Mouse (Mus musculus): ENCODE results near the gene Tmprss15. TPM values are rescaled to one million over a fixed set of nuclear protein-coding genes. Genes with fewer than 3 reads are reported as not detected.

The Tmprss15 gene
- 0.15 TPM in 1 of 2 replicates, not detected in the other for polyA plus RNA-seq (2015; fragmentation: Nextera tagmentation; extraction: Ambion mirVana)

DNA sequence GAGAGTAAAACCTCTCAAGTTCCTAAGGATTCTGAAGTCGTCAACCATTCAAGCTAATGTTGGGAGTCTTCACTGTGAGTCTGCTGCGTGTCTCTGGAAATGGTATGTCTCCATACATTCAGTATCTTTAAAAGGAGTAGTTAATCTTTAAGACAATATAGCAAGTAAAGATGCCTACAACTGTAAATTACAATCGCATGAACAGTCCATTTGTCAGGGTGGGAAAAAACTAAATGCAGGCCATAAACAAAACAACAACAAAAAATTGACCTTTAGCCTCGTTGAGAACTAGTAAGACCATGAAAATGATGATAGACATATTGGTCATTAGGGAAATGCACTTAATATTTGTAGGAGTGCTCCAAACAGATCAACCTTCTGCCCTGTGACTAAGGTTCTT lies at the start of gene Tmprss15:
Tmprss15 (minus strand) TSS at position 101 of the 400 bp plus-strand sequence.
- ATAC-seq (ENCODE audit: low read depth) = no peak
- Histone ChIP-seq H3K9me3 (no peaks in the 10 kb centered on the region), H3K4me2 (no peak within 1 kb of the TSS), H3K36me3 (no peaks in the 10 kb centered on the region), H3K9ac (no peak within 1 kb of the TSS), H3K4me3 (no peak within 1 kb of the TSS), H3K27me3 (no peaks in the 10 kb centered on the region), H3K4me1 (replicated peaks) (no peaks in the 10 kb centered on the region), H3K27ac (replicated peaks) (no peak within 1 kb of the TSS)
- 85% methylated on average over 4 of the region's 4 CpGs for WGBS

DNA sequence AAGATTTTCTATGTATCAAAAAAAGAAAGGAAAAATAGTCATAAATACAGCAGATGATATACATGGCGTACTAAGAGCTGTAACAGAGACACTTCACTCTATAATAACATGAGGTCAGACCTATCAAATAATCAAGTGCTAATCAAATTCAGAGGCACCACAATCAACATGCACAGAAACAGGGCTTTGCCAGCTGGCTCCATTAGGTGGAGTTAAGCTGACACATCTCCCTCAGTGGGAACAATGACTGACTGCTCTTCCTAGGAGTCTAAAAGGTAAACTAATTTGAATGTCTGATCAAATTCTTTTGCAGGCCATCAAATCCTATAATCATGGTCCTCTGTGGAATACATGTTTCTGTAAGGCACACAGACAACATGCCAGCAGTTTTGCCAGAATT lies 24.0 kb upstream of the Tmprss15 start:
- no peaks in the 10 kb centered on the region for H3K9me3 ChIP-seq
- H3K4me3 ChIP-seq = no peak overlapping the region
- no peak overlapping the region for H3K27ac ChIP-seq (replicated peaks)
- H3K27me3 ChIP-seq = no peaks in the 10 kb centered on the region
- H3K9ac ChIP-seq = no peak overlapping the region
- ATAC-seq (ENCODE audit: low read depth) = no peak
- H3K4me2 ChIP-seq = no peak overlapping the region
- 76% methylated on average over 1 of the region's 1 CpGs for WGBS
- H3K4me1 ChIP-seq (replicated peaks) = no peaks in the 10 kb centered on the region
- H3K36me3 ChIP-seq = no peaks in the 10 kb centered on the region

DNA sequence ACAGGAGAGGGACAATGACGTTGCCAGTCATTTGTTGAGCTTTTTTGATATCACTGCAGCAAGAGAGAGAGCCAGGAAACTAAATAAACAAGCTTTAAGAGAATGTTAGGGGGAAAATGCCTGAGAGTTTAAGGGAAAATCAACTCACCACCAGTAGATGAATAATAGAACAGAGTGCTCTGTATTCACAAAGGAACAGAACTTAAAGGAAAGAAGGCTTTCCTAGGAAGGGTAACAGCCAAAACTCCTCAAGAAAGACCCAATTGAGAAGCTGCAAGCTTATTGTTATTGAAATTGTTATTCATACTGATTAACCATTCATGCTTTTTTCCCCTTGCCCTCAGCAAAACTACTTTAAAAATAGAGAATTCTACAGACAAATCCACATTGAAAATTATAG lies 18.6 kb upstream of the Tmprss15 start:
- Histone ChIP-seq H3K27ac (replicated peaks) (no peak overlapping the region), H3K4me1 (replicated peaks) (no peaks in the 10 kb centered on the region), H3K36me3 (no peaks in the 10 kb centered on the region), H3K9me3 (no peaks in the 10 kb centered on the region), H3K4me3 (no peak overlapping the region), H3K27me3 (no peaks in the 10 kb centered on the region), H3K9ac (no peak overlapping the region), H3K4me2 (no peak overlapping the region)
- WGBS = 50% methylated on average over 1 of the region's 1 CpGs
- no peak for ATAC-seq (ENCODE audit: low read depth)

- H3K4me3 ChIP-seq = no peak overlapping the region
- 85% methylated on average over 5 of the region's 5 CpGs for WGBS
- no peaks in the 10 kb centered on the region for H3K36me3 ChIP-seq
- no peak for ATAC-seq (ENCODE audit: low read depth)
- H3K9me3 ChIP-seq = no peaks in the 10 kb centered on the region
- H3K9ac ChIP-seq = no peak overlapping the region
- H3K4me1 ChIP-seq (replicated peaks) = no peaks in the 10 kb centered on the region
- H3K27me3 ChIP-seq = no peaks in the 10 kb centered on the region
- no peak overlapping the region for H3K27ac ChIP-seq (replicated peaks)
- no peak overlapping the region for H3K4me2 ChIP-seq
These were observed 18.1 kb upstream of the Tmprss15 start for GRCm38 (mm10) chr16:79108969-79109368.

- no peaks in the 10 kb centered on the region for H3K27me3 ChIP-seq
- WGBS = 81% methylated on average over 2 of the region's 2 CpGs
- no peak overlapping the region for H3K9ac ChIP-seq
- H3K4me2 ChIP-seq = no peak overlapping the region
- H3K27ac ChIP-seq (replicated peaks) = no peak overlapping the region
- H3K4me3 ChIP-seq = no peak overlapping the region
- H3K9me3 ChIP-seq = no peaks in the 10 kb centered on the region
- no peak for ATAC-seq (ENCODE audit: low read depth)
- H3K4me1 ChIP-seq (replicated peaks) = no peaks in the 10 kb centered on the region
- H3K36me3 ChIP-seq = no peaks in the 10 kb centered on the region
These were observed 9.4 kb upstream of the Tmprss15 start for GRCm38 (mm10) chr16:79100325-79100724.

DNA sequence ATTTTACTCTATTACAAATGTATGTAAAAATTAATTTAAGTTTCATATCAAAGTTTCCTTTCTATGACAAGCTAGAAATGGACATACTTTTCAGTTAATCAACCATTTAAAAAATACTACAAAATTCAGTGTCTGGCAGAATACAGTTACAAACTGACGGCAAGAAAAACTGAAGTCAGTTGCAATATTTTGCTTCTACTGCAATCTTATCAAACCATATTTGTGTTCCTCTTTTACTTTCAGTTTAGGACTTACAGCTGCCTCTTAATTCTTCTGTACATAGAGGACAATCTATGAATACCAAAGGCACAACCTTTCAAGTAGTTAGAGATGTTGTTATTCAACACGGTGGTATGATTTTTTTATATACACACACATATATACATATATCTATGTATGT lies 7.4 kb upstream of the Tmprss15 start:
- no peak for ATAC-seq (ENCODE audit: low read depth)
- H3K4me2 ChIP-seq = no peak overlapping the region
- WGBS = 97% methylated on average over 2 of the region's 2 CpGs

GRCm38 (mm10) chr16:79086550-79086949 lies 4.3 kb downstream of the Tmprss15 start:
- WGBS = 84% methylated on average over 6 of the region's 6 CpGs

More for the DNA sequence above, 7.4 kb upstream of the Tmprss15 start:
- no peak overlapping the region for H3K4me3 ChIP-seq
- no peaks in the 10 kb centered on the region for H3K4me1 ChIP-seq (replicated peaks)
- no peak overlapping the region for H3K27ac ChIP-seq (replicated peaks)
- H3K9ac ChIP-seq = no peak overlapping the region
- no peaks in the 10 kb centered on the region for H3K9me3 ChIP-seq
- no peaks in the 10 kb centered on the region for H3K36me3 ChIP-seq
- H3K27me3 ChIP-seq = no peaks in the 10 kb centered on the region

DNA sequence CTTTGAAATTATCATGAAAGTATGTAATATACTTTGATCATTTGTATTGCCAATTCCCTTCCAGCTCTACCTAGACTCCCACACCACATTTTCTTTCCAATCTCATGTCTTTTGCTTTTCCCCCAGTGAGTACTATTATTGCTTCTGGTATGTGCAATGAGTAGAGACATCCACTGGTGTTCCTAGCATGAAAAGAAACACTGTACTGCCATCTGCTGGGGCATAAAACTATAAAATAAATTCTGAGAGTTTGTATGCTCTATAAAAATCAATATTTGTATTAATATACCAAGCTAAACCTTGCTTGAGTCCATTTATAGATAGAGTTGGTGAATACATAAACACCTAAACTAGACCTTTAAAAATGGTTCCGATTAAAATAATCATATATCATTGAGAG lies 27.0 kb downstream of the Tmprss15 start:
- H3K4me3 ChIP-seq = no peak overlapping the region
- no peak for ATAC-seq (ENCODE audit: low read depth)
- H3K4me1 ChIP-seq (replicated peaks) = no peaks in the 10 kb centered on the region
- no peaks in the 10 kb centered on the region for H3K27me3 ChIP-seq
- H3K27ac ChIP-seq (replicated peaks) = no peak overlapping the region
- no peak overlapping the region for H3K4me2 ChIP-seq
- WGBS = 93% methylated on average over 1 of the region's 1 CpGs
- no peaks in the 10 kb centered on the region for H3K9me3 ChIP-seq
- H3K9ac ChIP-seq = no peak overlapping the region
- H3K36me3 ChIP-seq = no peaks in the 10 kb centered on the region

More at GRCm38 (mm10) chr16:79086550-79086949, 4.3 kb downstream of the Tmprss15 start:
- no peak for ATAC-seq (ENCODE audit: low read depth)
- no peak overlapping the region for H3K9ac ChIP-seq
- no peaks in the 10 kb centered on the region for H3K4me1 ChIP-seq (replicated peaks)
- H3K36me3 ChIP-seq = no peaks in the 10 kb centered on the region
- H3K9me3 ChIP-seq = no peaks in the 10 kb centered on the region
- no peak overlapping the region for H3K4me3 ChIP-seq
- no peak overlapping the region for H3K27ac ChIP-seq (replicated peaks)
- H3K27me3 ChIP-seq = no peaks in the 10 kb centered on the region
- no peak overlapping the region for H3K4me2 ChIP-seq

GRCm38 (mm10) chr16:79058775-79059558 lies 31.9 kb downstream of the Tmprss15 start:
- 69% methylated on average over 12 of the region's 12 CpGs for WGBS
- H3K27ac ChIP-seq (replicated peaks) = no peak overlapping the region
- H3K4me1 ChIP-seq (replicated peaks) = no peaks in the 10 kb centered on the region
- H3K9ac ChIP-seq = no peak overlapping the region
- ATAC-seq (ENCODE audit: low read depth) = no peak
- H3K4me2 ChIP-seq = no peak overlapping the region
- H3K9me3 ChIP-seq = no peaks in the 10 kb centered on the region
- no peaks in the 10 kb centered on the region for H3K36me3 ChIP-seq
- H3K27me3 ChIP-seq = no peaks in the 10 kb centered on the region
- H3K4me3 ChIP-seq = no peak overlapping the region

DNA sequence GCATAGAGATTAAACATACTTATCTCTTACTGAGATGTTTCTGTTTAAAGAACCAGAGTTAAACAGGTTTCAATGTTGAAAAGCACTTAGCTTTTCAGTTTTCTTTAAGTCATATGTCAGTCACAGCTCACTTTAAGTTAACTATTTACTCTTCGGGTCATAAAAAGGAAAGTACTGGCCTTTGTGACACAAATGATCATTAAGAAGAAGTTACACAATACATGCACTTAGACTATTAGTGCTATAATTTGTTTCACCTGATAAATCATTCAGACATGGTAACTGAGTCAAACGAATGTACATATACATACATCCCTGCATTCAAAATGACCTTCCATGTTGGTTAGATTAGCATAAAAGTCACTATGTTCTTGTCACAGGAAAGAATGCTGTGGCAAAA lies 58.3 kb downstream of the Tmprss15 start:
- 45% methylated on average over 2 of the region's 2 CpGs for WGBS

GRCm38 (mm10) chr16:79002812-79003211 lies 88.1 kb downstream of the Tmprss15 start:
- H3K9ac ChIP-seq = no peak overlapping the region
- no peaks in the 10 kb centered on the region for H3K4me1 ChIP-seq (replicated peaks)
- H3K4me3 ChIP-seq = no peak overlapping the region
- H3K27me3 ChIP-seq = no peaks in the 10 kb centered on the region
- H3K36me3 ChIP-seq = no peaks in the 10 kb centered on the region
- 86% methylated on average over 2 of the region's 2 CpGs for WGBS
- H3K4me2 ChIP-seq = no peak overlapping the region
- no peak for ATAC-seq (ENCODE audit: low read depth)
- no peaks in the 10 kb centered on the region for H3K9me3 ChIP-seq
- no peak overlapping the region for H3K27ac ChIP-seq (replicated peaks)

More for the DNA sequence above, 58.3 kb downstream of the Tmprss15 start:
- H3K36me3 ChIP-seq = no peaks in the 10 kb centered on the region
- no peak overlapping the region for H3K4me3 ChIP-seq
- H3K27me3 ChIP-seq = no peaks in the 10 kb centered on the region
- ATAC-seq (ENCODE audit: low read depth) = no peak
- H3K4me2 ChIP-seq = no peak overlapping the region
- no peak overlapping the region for H3K27ac ChIP-seq (replicated peaks)
- no peaks in the 10 kb centered on the region for H3K9me3 ChIP-seq
- no peaks in the 10 kb centered on the region for H3K4me1 ChIP-seq (replicated peaks)
- no peak overlapping the region for H3K9ac ChIP-seq

GRCm38 (mm10) chr16:79001679-79002078 lies 89.2 kb downstream of the Tmprss15 start:
- no peak overlapping the region for H3K9ac ChIP-seq
- 90% methylated on average over 9 of the region's 9 CpGs for WGBS

DNA sequence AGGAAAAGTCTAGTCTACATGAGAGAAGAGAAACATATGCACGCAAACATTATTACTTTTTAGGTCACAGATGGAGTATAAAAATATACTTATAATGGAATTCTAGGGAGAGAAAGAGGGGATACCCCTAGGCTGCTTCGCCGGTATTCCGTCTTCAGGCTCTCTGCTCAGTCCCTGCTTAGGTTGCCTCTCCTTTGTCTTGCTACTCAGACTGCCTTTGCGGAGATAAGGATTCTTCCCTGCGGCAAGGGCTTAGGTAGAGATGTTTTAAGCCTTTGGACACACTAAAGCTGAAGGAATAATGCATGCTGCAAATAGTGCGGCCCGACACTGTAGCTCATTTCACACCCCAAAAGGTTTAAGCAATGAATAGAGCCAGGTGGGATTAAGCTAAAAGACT lies 114.5 kb downstream of the Tmprss15 start:
- Histone ChIP-seq H3K4me3 (no peak overlapping the region), H3K36me3 (no peaks in the 10 kb centered on the region), H3K4me2 (no peak overlapping the region), H3K27ac (replicated peaks) (no peak overlapping the region), H3K9ac (no peak overlapping the region), H3K4me1 (replicated peaks) (no peaks in the 10 kb centered on the region), H3K27me3 (no peaks in the 10 kb centered on the region), H3K9me3 (no peaks in the 10 kb centered on the region)
- WGBS = 78% methylated on average over 8 of the region's 8 CpGs
- ATAC-seq (ENCODE audit: low read depth) = no peak

More at GRCm38 (mm10) chr16:79001679-79002078, 89.2 kb downstream of the Tmprss15 start:
- H3K4me1 ChIP-seq (replicated peaks) = no peaks in the 10 kb centered on the region
- H3K4me3 ChIP-seq = no peak overlapping the region
- H3K4me2 ChIP-seq = no peak overlapping the region
- H3K27me3 ChIP-seq = no peaks in the 10 kb centered on the region
- no peaks in the 10 kb centered on the region for H3K9me3 ChIP-seq
- no peak for ATAC-seq (ENCODE audit: low read depth)
- H3K27ac ChIP-seq (replicated peaks) = no peak overlapping the region
- no peaks in the 10 kb centered on the region for H3K36me3 ChIP-seq

Data from neural tube, embryonic 13.5 days (tissue).